Mouse (Mus musculus) lung, adult 2 months (tissue): ENCODE data around the gene Tas2r143.

Source experiments
- CTCF ChIP-seq: fragments of 200-500 bp; IDR thresholded peaks from 2 replicates; pipeline ENCODE4 v1.5.1; 2011; ENCODE audit warnings: mild to moderate bottlenecking, low read length, control low read depth; ENCODE audit not compliant: insufficient read depth
- POLR2A ChIP-seq: fragments of 200-500 bp; IDR thresholded peaks from 2 replicates; pipeline ENCODE4 v1.6.1; 2011; ENCODE audit warnings: low read depth, mild to moderate bottlenecking, control low read depth, low read length, borderline replicate concordance; ENCODE audit errors: extremely low read depth

- TF ChIP-seq POLR2A (no peak), CTCF (no peak)
These were observed 1.8 kb upstream of the Tas2r143 start for GRCm38 (mm10) chr6:42398285-42398684.
